Mouse (Mus musculus) MEL (cell line): ENCODE data around the gene Erp29. TPM values are rescaled to one million over a fixed set of nuclear protein-coding genes. Genes with fewer than 3 reads are reported as not detected.

Experiments used
- DNase-seq: peaks from one replicate; pipeline ENCODE4 v3.0.0; 2011; ENCODE audit warnings: low read depth, low spot score
- H3K27ac ChIP-seq: 2 replicates; pipeline ENCODE4 v1.5.1; 2012; ENCODE audit warnings: low read depth, mild to moderate bottlenecking, control low read depth, low read length, moderate library complexity; ENCODE audit not compliant: control insufficient read depth
- H3K27me3 ChIP-seq, 2 experiments: fragments of 150-350 bp in 1 of 2; sonication (generic) in 1 of 2; 2 replicates each; pipeline ENCODE4 v1.6.1; 2012; ENCODE audit warnings: low read length in 2 of 2, mild to moderate bottlenecking in 2 of 2, improper control_type of control experiment in 1 of 2, moderate library complexity in 1 of 2; ENCODE audit not compliant: insufficient read depth in 2 of 2, control insufficient read depth in 1 of 2
- H3K36me3 ChIP-seq, 2 experiments: 2 replicates each; pipeline ENCODE4 v1.6.1; 2012 to 2014; ENCODE audit warnings: low read length in 2 of 2, improper control_type of control experiment in 1 of 2, inconsistent platforms in 1 of 2, mild to moderate bottlenecking in 1 of 2; ENCODE audit not compliant: insufficient read depth in 2 of 2, control insufficient read depth in 1 of 2
- H3K4me1 ChIP-seq, 2 experiments: fragments of 150-350 bp in 1 of 2; sonication (generic) in 1 of 2; 2 replicates each; pipeline ENCODE4 v1.6.1; 2012; ENCODE audit warnings: low read length in 2 of 2, improper control_type of control experiment in 1 of 2, mild to moderate bottlenecking in 1 of 2; ENCODE audit not compliant: insufficient read depth in 2 of 2, control insufficient read depth in 1 of 2
- H3K4me3 ChIP-seq, 2 experiments: fragments of 150-350 bp in 1 of 2; sonication (generic) in 1 of 2; 2 replicates each; pipeline ENCODE4 v1.5.1; 2012; ENCODE audit warnings: low read depth in 2 of 2, low read length in 2 of 2, mild to moderate bottlenecking in 2 of 2, moderate library complexity in 2 of 2, control low read depth in 1 of 2, improper control_type of control experiment in 1 of 2; ENCODE audit not compliant: control insufficient read depth in 1 of 2, insufficient read depth in 1 of 2
- H3K79me2 ChIP-seq: 2 replicates; pipeline ENCODE4 v1.6.1; 2012; ENCODE audit warnings: mild to moderate bottlenecking, low read length, moderate library complexity; ENCODE audit not compliant: control insufficient read depth, poor library complexity, insufficient read depth
- H3K9ac ChIP-seq: 2 replicates; pipeline ENCODE4 v1.6.1; 2012; ENCODE audit warnings: low read depth, mild to moderate bottlenecking, control low read depth, low read length, moderate library complexity; ENCODE audit not compliant: control insufficient read depth, poor library complexity, severe bottlenecking
- H3K9me3 ChIP-seq: fragments of 150-350 bp; sonication (generic); replicated peaks from 2 replicates; pipeline ENCODE4 v1.6.1; 2012; ENCODE audit warnings: mild to moderate bottlenecking, low read length, improper control_type of control experiment, moderate library complexity; ENCODE audit not compliant: insufficient read depth
- BHLHE40 ChIP-seq: IDR thresholded peaks from 2 replicates; pipeline ENCODE4 v1.6.1; 2012; ENCODE audit warnings: low read depth, mild to moderate bottlenecking, inconsistent platforms, low read length, improper control_type of control experiment, borderline replicate concordance
- CHD1 ChIP-seq: IDR thresholded peaks from 2 replicates; pipeline ENCODE4 v1.6.1; 2012; ENCODE audit warnings: low read depth, mild to moderate bottlenecking, inconsistent platforms, low read length, improper control_type of control experiment
- CTCF ChIP-seq, 3 experiments: IDR thresholded peaks in 2 of 3; conservative IDR thresholded peaks in 1 of 3; 2 replicates each; pipeline ENCODE4 v1.5.1; 2011 to 2012; ENCODE audit warnings: low read length in 3 of 3, low read depth in 2 of 3, mild to moderate bottlenecking in 2 of 3, improper control_type of control experiment in 1 of 3, inconsistent platforms in 1 of 3, mixed read lengths in 1 of 3, moderate library complexity in 1 of 3; ENCODE audit not compliant: control insufficient read depth in 1 of 3, insufficient read depth in 1 of 3, poor library complexity in 1 of 3, severe bottlenecking in 1 of 3
- E2F4 ChIP-seq: IDR thresholded peaks from 2 replicates; pipeline ENCODE4 v1.6.1; 2011; ENCODE audit warnings: low read depth, low read length, improper control_type of control experiment, borderline replicate concordance
- ELF1 ChIP-seq: IDR thresholded peaks from 2 replicates; pipeline ENCODE4 v1.6.1; 2014; ENCODE audit warnings: low read depth, mild to moderate bottlenecking, inconsistent platforms, low read length, improper control_type of control experiment, moderate library complexity
- MAZ ChIP-seq: IDR thresholded peaks from 2 replicates; pipeline ENCODE4 v1.6.1; 2012; ENCODE audit warnings: low read depth, mild to moderate bottlenecking, inconsistent platforms, low read length, improper control_type of control experiment
- MYB ChIP-seq: IDR thresholded peaks from 2 replicates; pipeline ENCODE4 v1.6.1; 2011; ENCODE audit warnings: mild to moderate bottlenecking, low read depth, low read length, improper control_type of control experiment
- MYC ChIP-seq: IDR thresholded peaks from 2 replicates; pipeline ENCODE4 v1.6.1; 2011; ENCODE audit warnings: low read depth, mild to moderate bottlenecking, low read length, improper control_type of control experiment, moderate library complexity
- NELFE ChIP-seq: IDR thresholded peaks from 2 replicates; pipeline ENCODE4 v1.6.1; 2011; ENCODE audit warnings: low read depth, low read length, improper control_type of control experiment
- NRF1 ChIP-seq: IDR thresholded peaks from 2 replicates; pipeline ENCODE4 v1.6.1; 2014; ENCODE audit warnings: low read depth, mild to moderate bottlenecking, inconsistent platforms, low read length, improper control_type of control experiment, moderate library complexity; ENCODE audit not compliant: poor library complexity, insufficient read depth, severe bottlenecking
- POLR2AphosphoS2 ChIP-seq: IDR thresholded peaks from 2 replicates; pipeline ENCODE4 v1.6.1; 2011; ENCODE audit warnings: low read length, improper control_type of control experiment
- POLR2AphosphoS5 ChIP-seq: IDR thresholded peaks from 2 replicates; pipeline ENCODE4 v1.6.1; 2012; ENCODE audit warnings: low read depth, borderline replicate concordance, mild to moderate bottlenecking, inconsistent platforms, low read length, moderate library complexity, mixed read lengths
- RCOR1 ChIP-seq: IDR thresholded peaks from 2 replicates; pipeline ENCODE4 v1.6.1; 2012; ENCODE audit warnings: low read depth, mild to moderate bottlenecking, inconsistent platforms, low read length, improper control_type of control experiment
- SIN3A ChIP-seq: IDR thresholded peaks from 2 replicates; pipeline ENCODE4 v1.6.1; 2012; ENCODE audit warnings: low read length, improper control_type of control experiment, inconsistent platforms
- SMC3 ChIP-seq: IDR thresholded peaks from 2 replicates; pipeline ENCODE4 v1.6.1; 2011; ENCODE audit warnings: low read depth, low read length, improper control_type of control experiment
- TBP ChIP-seq: IDR thresholded peaks from 2 replicates; pipeline ENCODE4 v1.8.0; 2011; ENCODE audit warnings: low read depth, low read length, improper control_type of control experiment
- TCF12 ChIP-seq: IDR thresholded peaks from 2 replicates; pipeline ENCODE4 v1.6.1; 2014; ENCODE audit warnings: low read depth, mild to moderate bottlenecking, inconsistent platforms, low read length, improper control_type of control experiment, moderate library complexity
- UBTF ChIP-seq: IDR thresholded peaks from 2 replicates; pipeline ENCODE4 v1.6.1; 2012; ENCODE audit warnings: low read depth, mild to moderate bottlenecking, inconsistent platforms, low read length, improper control_type of control experiment, moderate library complexity, borderline replicate concordance; ENCODE audit not compliant: insufficient read depth
- USF2 ChIP-seq, 2 experiments: IDR thresholded peaks; 2 replicates each; pipeline ENCODE4 v1.6.1; 2011 to 2012; ENCODE audit warnings: improper control_type of control experiment in 2 of 2, low read length in 2 of 2, borderline replicate concordance in 1 of 2, inconsistent platforms in 1 of 2, low read depth in 1 of 2, mild to moderate bottlenecking in 1 of 2; ENCODE audit not compliant: insufficient read depth in 1 of 2
- ZC3H11A ChIP-seq: IDR thresholded peaks from 2 replicates; pipeline ENCODE4 v1.6.1; 2012; ENCODE audit warnings: low read depth, mild to moderate bottlenecking, inconsistent platforms, low read length, improper control_type of control experiment
- ZKSCAN1 ChIP-seq: IDR thresholded peaks from 2 replicates; pipeline ENCODE4 v1.6.1; 2012; ENCODE audit warnings: low read depth, mild to moderate bottlenecking, inconsistent platforms, low read length, improper control_type of control experiment, moderate library complexity
- polyA plus RNA-seq, 2 experiments: library from polyadenylated mRNA; stranded (reverse) in 1 of 2; unstranded in 1 of 2; fragments of >175 nt in 1 of 2; fragments of >200 nt in 1 of 2; gene quantifications; 2 replicates each; pipeline versions ENCODE4 v1.2.1 to v1.2.4; 2012; ENCODE audit warnings: low replicate concordance in 2 of 2, low read depth in 1 of 2; ENCODE audit not compliant: insufficient read length in 2 of 2, insufficient read depth in 1 of 2, missing spikeins in 1 of 2
- total RNA-seq: library from RNA; depleted of rRNA; stranded (reverse); fragments of 300-350 nt; gene quantifications from 2 replicates; pipeline ENCODE4 v1.2.3, GENCODE M21; 2012

Gene Erp29
- total and polyA plus RNA-seq, 3 experiments: 167 to 244 TPM; not detected in 1

DNA sequence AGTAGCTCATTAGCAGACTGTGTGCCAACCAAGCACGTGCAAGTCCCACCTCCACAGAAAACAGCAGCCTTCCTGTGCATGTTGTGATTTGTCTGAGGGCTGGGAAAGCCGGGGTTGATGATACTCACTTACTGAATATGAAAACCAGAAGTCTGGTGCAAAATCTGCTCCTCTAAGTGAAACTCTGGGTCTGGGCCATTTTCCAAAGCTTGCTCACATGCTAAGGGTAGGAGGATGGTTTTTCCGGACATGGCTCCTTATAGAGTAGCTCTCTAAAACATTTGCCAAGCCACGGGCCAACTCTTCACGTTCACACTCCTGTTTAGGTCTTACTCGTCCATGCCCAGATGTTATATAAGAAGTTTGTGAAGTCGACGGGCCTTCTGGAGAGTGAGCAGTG, 41.0 kb upstream of the Erp29 start:
- no peak overlapping the region for H3K9ac ChIP-seq
- H3K36me3 ChIP-seq: no peaks in the 10 kb centered on the region
- no peak overlapping the region for H3K4me3 ChIP-seq
- H3K27ac ChIP-seq: no peak overlapping the region
- no peaks in the 10 kb centered on the region for H3K27me3 ChIP-seq
- no peaks in the 10 kb centered on the region for H3K79me2 ChIP-seq
- no peak for DNase-seq
- TF ChIP-seq TBP: no peak
- no peak for TF ChIP-seq USF2 (IDR thresholded peaks at IDR 0.05; ENCODE audit: borderline replicate concordance in 1 of 2, insufficient read depth in 1 of 2, low read depth in 1 of 2, low read length in 2 of 2)
- no peak for TF ChIP-seq CTCF (IDR thresholded peaks at IDR 0.05 in 2 of 3, conservative IDR thresholded peaks at IDR 0.05 in 1 of 3; ENCODE audit: control insufficient read depth in 1 of 3, insufficient read depth in 1 of 3, low read depth in 2 of 3, low read length in 3 of 3, poor library complexity in 1 of 3, severe bottlenecking in 1 of 3)
- TF ChIP-seq TCF12: no peak
- TF ChIP-seq NRF1: no peak
- TF ChIP-seq BHLHE40: no peak
- no peak for TF ChIP-seq SIN3A
- no peak for TF ChIP-seq RCOR1
- TF ChIP-seq, all 39 proteins: peak for 0
- no peaks in the 10 kb centered on the region for H3K9me3 ChIP-seq
- no peaks in the 10 kb centered on the region for H3K4me1 ChIP-seq

DNA sequence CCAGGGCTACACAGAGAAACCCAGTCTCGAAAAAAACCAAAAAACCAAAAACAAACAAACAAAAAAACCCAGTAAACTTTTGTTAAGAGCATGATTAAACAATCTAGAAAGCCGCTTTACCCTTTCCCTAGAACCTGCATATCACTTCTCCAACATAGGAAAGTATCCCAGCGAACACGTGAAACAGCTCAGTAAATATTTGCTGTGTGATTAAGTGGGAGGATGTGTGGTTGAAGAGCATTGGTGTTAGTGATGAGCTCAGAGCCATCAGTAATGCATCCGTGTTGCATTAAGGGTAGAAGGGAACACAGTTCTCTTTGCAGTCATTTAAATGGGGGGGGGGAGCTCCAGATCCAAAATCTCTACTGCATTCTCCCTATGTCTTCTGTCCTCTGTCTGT, 32.5 kb upstream of the Erp29 start:
- Histone ChIP-seq H3K4me1 (no peaks in the 10 kb centered on the region), H3K4me3 (no peak overlapping the region), H3K27ac (no peak overlapping the region), H3K27me3 (no peaks in the 10 kb centered on the region), H3K9ac (no peak overlapping the region), H3K79me2 (no peaks in the 10 kb centered on the region), H3K36me3 (no peaks in the 10 kb centered on the region), H3K9me3 (no peaks in the 10 kb centered on the region)
- DNase-seq: no peak
- TF ChIP-seq CTCF (IDR thresholded peaks at IDR 0.05 in 2 of 3, conservative IDR thresholded peaks at IDR 0.05 in 1 of 3; ENCODE audit: control insufficient read depth in 1 of 3, insufficient read depth in 1 of 3, low read depth in 2 of 3, low read length in 3 of 3, poor library complexity in 1 of 3, severe bottlenecking in 1 of 3): no peak
- TF ChIP-seq SIN3A: no peak
- TF ChIP-seq MAZ: no peak
- TF ChIP-seq ZKSCAN1: no peak
- TF ChIP-seq ELF1: no peak
- TF ChIP-seq SMC3: no peak
- TF ChIP-seq POLR2AphosphoS2: no peak
- no peak for TF ChIP-seq MYB
- TF ChIP-seq MYC: no peak
- TF ChIP-seq NELFE: no peak
- TF ChIP-seq E2F4: no peak
- no peak for TF ChIP-seq CHD1
- no peak for TF ChIP-seq UBTF
- no peak for TF ChIP-seq ZC3H11A
- TF ChIP-seq POLR2AphosphoS5: no peak
